Mouse (Mus musculus) spleen, postnatal 36 days (tissue): ENCODE results near the gene Asf1b.
"Not testable (repeated sequence)": the region's sequence is repeated elsewhere in the genome, so short reads cannot be mapped to it uniquely, and the experiment has no call there.

Experiments used
- DNase-seq, 2 experiments: peaks; one replicate each; pipeline ENCODE4 v3.0.0; 2022; ENCODE audit warnings: low spot score in 2 of 2, mixed read lengths in 1 of 2

Asf1b gene

DNA sequence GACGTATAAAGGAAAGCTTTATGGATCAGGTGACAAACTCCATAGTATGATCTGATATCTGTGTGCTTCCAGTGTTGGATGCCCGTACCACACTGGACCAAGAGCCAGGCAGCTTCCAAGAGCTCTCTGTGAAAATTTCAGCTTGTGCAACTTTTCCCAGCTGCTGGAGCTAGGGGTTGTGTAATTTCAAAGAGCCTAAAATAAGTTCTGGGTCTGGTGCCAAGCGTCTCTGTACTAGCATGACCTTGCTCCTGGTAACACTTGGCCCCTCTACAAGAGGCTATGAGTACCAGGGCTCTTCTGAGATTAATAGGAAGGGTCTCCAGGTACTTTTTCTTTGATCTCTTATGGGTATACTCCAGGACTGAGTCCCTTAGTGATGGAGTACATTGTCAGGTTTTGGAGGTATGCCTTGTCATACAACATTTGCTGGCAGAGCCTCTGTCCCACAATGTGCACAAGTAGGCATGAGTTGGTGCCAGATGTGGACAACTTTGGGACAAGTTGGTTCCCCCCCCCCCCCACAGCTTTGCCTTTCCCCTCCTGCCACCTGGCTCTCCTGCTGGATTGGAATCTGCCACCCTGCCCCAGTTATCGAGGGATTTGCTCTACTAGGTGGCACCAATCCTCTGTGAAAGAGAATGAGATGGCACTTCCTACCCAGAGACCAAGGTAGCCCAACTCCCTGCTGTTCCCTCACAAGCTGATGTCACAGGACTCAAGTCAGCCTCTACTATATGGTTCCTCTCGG lies 8.9 kb downstream of the Asf1b start:
- DNase-seq = no peak

DNA sequence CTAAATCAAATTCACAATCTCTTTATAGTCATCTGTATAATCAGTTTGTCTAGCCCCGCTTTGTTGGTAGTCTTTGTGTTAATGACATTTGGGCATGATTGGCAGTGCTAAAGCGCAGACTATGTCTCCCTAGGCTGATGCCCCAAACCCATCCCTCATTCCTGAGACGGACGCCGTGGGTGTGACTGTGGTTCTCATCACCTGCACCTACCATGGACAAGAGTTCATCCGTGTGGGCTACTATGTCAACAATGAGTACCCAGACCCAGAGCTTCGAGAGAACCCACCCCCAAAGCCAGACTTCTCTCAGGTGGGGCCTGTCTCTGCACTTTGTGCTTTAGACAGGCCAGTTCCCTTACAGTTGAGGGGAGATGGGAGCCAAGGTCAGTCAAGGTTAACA lies 12.4 kb downstream of the Asf1b start:
- DNase-seq = no peak

DNA sequence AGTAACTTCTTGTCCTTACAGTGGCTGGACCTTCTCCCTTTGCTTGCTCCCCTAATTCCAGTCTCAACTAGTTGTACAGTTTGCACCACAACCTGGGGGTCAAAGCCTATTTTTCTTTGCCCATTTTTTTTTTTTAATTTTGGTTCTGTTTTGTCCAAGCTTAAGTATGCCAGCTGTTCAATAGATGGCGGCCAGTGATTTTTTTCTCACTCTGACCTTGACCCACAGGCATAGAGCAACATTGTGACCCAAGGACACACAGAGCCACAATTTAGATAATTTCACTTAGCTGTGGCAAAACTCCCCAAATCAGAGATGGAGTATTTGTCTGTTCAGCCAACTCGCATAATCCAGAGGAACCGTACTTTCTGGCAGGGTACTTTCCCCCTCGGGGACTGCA lies 15.8 kb downstream of the Asf1b start:
- DNase-seq = no peak

DNA sequence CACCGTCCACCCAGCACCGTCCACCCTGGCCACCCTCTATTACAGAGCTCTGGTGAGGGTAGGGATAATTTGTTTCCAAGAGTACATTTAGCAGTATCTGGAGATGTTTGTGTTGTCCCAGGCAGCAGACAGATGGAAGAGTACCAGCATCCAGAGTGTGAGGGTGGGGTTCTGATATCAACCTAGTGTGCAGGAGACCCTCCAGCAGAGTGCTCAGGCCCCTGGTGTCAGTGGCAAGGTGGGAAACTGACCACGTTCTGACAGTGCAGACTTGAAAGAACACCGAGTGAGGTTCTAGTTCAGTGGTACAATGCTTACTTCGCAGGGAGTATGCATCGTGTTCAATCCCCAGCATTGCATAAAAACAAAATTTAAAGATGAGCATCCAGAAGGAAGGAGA lies 16.4 kb downstream of the Asf1b start:
- no peak for DNase-seq

DNA sequence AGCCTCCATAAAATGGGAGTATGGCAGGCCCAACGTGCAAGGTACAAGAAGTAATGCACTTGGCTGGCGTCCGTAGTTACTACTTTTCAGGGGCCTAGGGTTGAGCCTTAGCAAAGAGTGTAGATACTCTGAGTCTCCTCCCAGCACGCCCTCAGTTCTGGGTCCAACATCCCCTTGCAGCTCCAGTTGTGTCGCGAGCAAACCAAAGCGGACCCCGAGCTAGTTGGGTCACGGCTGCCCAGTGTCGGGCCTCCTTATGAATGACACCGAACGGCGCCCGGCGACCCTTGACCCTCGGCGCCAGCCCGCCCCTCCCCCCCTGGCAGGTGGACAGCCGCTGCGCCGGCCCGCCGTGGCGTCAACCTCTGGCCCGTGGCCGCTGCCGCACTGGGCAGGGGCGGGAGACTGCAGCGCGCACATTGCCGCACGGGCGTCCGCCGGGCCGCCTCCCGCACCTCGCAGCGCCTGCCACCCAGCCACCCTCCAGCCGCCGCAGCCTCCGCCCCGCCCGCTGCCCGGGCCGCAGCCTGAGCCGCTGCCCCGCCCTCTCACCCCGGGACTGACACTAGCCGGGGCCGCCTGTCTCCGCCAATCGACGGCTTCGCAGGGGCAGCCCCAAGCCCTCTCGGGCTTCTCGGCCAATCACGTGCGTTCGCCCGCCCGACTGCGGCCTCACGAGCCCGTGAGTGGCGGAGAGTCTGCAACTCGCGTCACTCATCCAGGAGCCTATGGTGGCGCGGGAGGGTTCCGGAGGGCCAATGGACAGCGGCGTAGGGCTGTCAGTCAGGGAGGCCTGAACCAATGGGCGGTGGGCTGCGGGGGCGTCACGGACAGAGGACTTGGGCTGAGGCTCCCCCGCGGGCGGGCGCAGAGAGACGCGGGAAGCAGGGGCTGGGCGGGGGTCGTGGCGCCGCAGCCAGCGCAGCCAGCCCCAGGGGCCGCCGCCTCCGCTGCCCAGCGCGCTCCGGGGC lies 17.1 kb downstream of the Asf1b start, which contains the start of gene Prkaca:
Prkaca (plus strand) TSS at position 844 of the 971 bp plus-strand sequence.
- DNase-seq = peak; percentile 99

DNA sequence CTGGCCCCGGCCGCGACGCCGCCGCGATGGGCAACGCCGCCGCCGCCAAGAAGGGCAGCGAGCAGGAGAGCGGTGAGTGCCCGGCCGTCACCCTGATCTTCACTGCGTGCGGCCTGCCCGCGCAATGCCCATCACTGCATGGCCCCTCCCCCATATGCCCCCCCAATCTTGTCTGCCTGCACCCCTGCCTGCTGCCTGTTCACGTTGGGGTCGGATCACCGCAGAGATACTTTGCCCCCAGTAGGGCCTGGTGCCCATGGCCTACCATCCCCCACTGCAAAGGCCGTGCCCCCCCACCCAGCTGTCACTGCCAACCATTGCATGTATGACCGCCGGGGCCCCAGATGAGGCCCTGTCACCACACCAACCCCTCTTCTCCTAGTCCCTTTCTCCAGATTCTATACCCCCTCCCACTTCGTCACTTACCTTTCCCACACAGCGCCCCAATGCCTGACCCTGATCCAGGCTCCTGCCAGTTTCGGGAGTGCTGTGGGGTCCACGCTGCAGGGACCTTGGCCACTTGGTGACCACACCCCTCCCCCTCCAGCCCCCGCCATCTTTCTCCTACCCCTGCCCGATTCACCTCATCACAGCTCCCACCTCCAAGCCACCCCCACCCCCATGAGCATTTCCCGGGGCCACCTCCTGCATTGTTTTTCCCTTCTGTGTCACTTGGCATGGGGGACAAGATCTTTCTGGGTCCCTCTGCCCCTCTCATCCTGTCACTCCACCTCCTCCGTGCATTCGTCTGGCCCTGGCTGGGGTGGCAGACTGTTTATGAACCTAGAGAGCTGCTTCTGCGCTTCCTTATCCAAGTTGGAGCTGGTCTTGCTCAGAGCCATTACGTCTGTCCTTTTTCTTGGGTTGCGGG lies 18.1 kb downstream of the Asf1b start:
- peak in 1 of 2 experiments; percentile 28 for DNase-seq

DNA sequence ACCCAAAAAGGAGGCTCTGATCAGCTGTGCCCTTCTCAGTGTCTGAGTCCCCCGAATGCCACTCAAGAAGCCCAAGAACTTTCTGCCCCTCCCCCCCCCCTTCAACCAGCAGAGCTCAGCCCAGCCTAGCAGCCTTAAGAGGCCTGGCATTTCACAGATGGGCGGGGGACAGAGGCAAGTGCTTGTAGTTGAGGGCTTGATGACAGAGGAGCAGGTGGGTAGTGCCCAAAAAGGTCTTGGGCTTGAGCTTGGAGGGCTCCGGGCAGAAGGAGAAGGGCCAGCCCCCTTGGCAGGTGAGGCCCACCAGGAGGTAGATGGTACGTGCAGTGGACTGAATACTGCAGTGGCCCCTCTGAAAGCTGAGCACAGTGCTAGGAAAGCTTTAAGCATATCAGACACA lies 19.2 kb downstream of the Asf1b start:
- DNase-seq = no peak

DNA sequence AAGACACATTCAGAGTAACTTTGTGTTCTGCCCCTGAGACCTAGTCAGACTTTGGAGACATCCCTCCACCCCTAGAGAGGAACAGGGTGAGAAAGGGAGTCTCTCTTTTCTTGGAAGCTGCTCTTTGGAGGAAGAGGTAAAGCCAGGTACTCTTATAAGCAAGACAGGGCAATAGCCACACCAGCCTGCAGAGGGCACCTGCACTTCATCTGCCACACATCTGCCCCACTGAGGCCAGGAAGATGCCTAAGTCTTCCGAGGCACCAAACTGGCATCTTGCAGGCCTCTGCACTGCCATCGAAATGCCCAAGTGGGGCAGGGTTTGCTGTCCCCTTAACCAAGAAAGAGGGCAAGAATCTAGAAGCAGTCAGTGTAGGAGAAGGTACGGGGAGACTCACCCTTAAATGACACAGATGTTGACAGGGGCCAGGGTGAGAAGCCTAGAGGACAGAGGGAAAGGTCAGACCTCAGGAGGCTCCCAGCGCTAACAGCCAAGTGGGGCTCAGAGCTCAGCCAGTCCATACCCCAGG lies 20.9 kb downstream of the Asf1b start:
- DNase-seq = peak; percentile 51 to 54

DNA sequence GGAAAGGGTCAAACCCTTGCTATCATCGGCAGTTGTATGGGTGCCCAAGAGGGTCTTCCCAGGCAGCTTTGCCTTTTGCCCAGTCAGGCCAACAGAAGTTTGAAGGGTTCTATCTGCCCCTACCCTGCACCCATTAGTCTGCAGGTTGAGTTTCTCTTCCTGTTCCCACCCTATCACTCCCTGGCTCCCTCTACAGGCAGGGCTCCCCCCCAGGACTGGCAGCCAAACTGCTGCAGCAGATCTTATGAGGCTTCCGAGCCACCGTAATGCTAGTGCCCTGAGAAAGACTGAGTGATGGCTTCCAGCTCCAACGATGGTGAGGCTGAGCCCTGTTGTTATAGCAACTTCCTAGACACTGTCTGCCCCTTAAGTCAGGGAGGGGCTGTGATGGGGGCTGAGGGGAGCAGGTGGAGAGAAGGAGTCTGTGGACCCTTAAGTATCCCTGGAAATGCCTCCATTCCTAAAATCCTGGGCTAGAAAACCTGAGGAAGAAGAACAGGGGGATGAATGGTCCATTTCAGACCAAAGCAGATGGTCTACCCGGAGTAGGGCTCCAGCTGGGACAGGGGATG lies 21.6 kb downstream of the Asf1b start:
- no peak for DNase-seq

DNA sequence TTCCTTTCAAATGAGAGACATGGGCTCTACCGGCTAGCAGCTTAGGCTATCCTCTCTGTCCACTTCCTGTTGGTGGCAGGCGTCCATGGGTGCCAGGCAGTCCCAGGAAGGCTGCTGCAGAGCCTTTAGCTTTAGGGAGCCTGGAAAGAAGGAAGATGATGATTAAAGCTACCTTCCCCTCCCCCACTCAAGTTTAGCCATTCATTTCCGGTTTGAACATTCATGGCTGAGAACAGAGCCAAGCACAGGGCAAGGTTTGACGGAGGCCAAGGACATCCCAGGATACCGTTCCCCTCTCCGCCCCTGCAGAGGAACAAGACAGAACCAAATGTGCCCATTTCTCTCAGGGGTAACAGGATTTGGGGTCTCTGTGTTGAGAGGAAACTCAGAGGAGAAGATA lies 22.3 kb downstream of the Asf1b start:
- no peak for DNase-seq

DNA sequence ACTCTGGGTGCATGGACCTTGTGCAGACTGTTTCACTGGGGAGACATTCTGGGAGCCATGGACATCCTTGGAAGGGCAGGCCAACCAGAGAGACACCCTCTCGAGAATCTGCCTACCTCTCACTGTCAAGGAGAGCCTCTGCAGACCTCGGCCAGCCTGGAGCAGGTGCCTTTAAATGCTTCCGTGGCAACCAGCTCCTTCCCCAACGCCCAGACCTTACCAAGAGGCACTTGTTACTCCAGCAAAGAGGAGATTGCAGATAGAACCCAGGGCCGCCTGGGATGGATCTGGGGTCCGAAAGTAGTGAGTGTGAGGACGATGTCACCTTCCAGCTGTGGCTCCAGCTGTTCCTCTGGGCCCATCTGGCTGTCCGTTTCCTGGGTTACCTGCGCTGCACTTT lies 22.9 kb downstream of the Asf1b start:
- DNase-seq = no peak

DNA sequence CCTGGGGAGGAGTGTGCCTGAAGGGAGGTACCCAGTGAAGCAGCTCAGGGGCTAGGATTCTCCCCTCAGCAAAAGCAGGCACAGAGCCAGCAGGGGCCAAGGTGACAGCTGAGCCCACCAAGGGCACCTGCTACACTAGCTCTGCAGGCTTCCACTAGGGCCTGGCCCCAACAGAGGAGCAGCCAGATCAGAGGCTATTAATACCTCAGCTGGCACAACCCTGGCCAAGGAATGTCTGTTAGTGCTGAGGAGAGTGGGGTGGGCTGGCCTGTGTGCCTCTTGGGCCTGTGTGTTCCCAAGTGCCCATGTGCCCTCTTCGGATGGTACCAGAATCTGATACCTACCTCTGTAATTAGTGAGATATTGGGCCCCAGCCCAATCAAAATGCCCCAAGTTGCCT lies 24.9 kb downstream of the Asf1b start:
- no peak for DNase-seq

DNA sequence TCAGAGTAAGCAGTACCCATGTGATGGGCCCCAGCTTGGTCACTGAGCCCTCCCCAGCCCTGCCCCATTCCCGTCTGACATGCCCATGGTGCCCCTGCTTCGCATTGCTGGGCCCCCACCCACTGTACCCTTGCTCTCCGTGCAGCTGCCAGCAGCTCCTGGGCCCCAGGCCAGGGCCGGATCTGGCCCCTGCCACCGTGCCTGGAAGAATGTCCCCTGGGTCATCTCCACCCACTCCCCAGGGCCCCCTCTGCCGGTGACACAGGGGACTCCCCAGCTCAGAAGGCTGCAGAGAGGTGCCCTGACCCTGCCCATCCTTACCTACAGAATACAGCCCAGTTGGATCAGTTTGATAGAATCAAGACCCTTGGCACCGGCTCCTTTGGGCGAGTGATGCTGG lies 25.5 kb downstream of the Asf1b start:
- DNase-seq = no peak

DNA sequence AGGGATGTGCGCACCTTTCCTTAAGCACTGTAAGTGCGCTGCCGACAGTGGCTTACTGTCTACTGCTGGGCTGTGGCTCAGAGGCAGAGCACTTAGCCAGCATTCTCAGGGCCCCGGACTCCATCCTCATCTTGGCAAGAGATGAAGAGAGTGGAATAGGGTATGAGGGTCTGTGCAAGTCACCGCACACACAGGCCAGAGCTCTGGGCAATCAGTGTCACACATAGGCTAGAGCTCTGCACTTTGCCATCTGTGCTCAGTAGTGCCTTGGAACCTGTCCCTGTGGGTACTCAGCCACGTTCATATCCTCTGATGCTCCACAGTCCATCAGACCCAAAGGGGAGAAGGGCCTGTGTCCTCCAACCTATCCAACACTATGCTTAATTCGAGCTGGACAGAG lies 26.2 kb downstream of the Asf1b start:
- no peak for DNase-seq

DNA sequence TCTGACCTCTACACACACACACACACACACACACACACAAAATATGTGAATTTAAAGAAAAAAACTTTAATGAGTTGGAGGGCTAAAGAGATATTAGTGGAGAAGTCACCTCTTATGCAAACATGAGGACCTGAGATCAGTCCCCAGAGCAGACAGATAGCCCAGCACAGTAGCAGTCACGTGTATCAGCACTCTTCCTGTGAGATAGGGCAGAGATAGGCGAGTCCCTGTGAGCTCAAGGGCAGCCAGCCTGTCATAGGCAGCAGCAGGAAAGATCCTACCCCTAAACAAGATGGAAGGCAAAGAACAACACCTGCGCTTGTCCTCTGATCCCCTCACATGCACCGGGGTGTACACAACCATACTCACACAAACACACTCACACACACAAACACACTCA lies 27.1 kb downstream of the Asf1b start:
- no peak for DNase-seq

DNA sequence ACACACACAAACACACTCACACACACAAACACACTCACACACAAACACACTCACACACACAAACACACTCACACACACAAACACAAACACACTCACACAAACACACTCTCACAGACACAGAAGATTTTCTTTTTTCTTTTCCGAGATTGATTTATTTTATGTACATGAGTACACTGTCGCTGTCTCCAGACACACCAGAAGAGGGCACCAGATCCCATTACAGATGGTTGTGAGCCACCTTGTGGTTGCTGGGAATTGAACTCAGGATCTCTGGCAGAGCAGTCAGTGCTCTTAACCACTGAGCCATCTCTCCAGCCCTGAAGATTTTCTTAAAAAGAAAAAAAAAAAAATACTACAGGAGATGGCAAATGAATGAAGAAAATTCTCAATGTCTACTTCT lies 27.9 kb downstream of the Asf1b start:
- DNase-seq = not testable (repeated sequence)

DNA sequence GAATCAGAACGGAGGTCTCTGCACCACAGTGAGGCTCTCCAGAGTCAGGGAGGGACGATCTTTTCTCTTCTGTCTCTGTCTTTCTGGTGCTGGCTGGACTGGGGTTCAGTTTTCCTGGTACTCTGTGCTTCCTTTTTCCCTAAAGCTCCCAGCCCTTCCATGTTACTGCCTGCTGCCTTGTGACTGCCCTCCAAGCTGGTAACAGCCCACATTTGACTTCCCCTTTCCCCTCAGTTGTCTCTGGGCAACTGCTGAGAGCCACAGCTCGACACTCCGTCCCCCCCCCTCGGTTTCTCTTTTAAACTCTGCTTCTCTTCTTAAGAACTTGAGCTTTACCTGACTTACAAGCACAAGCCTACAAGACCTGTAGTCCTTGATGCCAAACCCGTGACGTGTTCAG lies 33.9 kb downstream of the Asf1b start:
- DNase-seq = no peak

DNA sequence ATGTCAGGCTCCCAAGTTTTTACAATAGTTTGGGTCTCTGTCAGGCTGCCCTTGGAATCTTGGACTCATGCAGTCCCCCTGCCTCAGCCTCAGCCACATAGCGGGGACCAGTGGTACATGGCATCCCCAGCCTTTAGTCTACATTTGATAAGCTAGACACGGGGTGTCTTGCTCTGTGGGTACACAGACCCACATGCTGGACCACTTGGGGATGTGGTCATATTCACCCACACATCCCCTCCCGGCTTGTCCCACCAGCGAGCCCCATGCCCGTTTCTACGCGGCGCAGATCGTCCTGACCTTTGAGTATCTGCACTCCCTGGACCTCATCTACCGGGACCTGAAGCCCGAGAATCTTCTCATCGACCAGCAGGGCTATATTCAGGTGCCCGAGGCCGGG lies 34.9 kb downstream of the Asf1b start:
- DNase-seq = no peak

DNA sequence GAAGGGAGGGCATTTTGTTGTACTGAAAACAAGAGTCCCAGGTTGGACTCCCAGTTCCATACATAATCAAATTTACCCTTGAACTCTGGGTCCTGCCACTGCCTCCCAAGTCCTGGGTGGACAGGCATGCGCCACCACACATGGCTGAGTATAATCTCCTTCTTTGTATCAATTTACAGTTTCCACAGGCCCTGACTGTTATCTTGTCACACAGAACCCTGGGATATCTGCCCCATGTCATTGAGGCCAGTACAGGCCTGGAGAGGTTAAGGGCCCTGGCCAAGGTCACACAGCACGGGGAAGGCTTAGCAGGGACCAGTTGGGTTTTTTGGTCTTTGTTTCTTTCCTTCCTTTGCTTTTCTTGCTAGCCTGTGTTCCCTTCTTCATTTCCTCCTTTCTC lies 37.2 kb downstream of the Asf1b start:
- no peak for DNase-seq

DNA sequence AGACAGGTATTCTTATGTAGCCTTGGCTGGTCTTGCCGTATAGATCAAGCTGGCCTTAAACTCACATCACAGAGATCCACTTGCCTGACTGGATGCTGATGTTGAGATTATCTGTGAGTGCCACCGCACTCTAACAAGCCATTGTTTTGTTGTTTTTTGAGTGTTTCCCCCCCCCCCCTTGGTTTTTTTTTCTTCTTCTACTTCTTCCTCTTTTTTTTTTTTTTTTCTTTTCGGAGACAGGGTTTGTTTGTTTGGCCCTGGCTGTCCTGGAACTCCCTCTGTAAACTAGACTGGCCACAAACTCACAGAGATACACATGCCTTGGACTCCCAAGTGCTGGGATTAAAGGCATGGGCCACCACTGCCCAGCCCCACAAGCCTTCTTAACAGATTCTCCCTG lies 38.7 kb downstream of the Asf1b start:
- no peak for DNase-seq

DNA sequence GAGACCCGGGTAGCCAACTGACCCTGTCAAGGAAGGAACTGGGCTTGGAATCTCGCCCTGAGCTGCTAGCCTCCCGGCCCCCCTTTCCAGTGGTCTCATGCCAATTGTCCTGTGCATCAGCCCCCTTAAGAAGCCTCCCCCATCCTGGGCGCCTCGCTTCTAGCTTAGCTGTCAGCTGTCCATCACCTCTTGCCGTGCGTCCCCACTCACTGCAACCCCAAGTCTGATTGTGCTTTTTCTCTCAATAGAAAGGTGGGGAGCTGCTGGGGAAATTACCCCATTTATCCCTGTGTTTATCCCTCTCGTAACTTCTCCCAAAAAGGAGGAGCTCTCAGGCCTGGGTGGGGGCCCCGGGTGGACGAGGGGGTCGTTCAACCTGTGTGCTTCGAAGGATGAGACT lies 40.7 kb downstream of the Asf1b start:
- DNase-seq = no peak
